Mouse (Mus musculus) heart, embryonic 11.5 days (tissue): Measurements from ENCODE around the gene Palld. TPM values are rescaled to one million over a fixed set of nuclear protein-coding genes. Genes with fewer than 3 reads are reported as not detected.
A peak's percentile ranks its signal among the peaks of the same experiment; 100 is the strongest.

Source experiments
- ATAC-seq: fragments of 200-750 bp; cut with Nextera tagmentation; replicated peaks from 2 replicates; pipeline ENCODE4 v1.8.0; 2017; ENCODE audit warnings: moderate library complexity; ENCODE audit not compliant: insufficient number of reproducible peaks, low FRiP score, low TSS enrichment
- H3K27ac ChIP-seq: fragments of 300-500 bp; sonication (generic); 2 replicates; pipeline ENCODE4 v1.5.1; 2014; ENCODE audit warnings: mild to moderate bottlenecking, low read depth, low read length
- H3K27me3 ChIP-seq: fragments of 300-500 bp; sonication (generic); 2 replicates; pipeline ENCODE4 v1.6.1; 2014; ENCODE audit warnings: mild to moderate bottlenecking, low read length, mixed read lengths; ENCODE audit not compliant: control insufficient read depth, insufficient read depth
- H3K36me3 ChIP-seq: fragments of 300-500 bp; sonication (generic); 2 replicates; pipeline ENCODE4 v1.6.1; 2014; ENCODE audit warnings: mild to moderate bottlenecking, low read length, moderate library complexity, mixed read lengths; ENCODE audit not compliant: control insufficient read depth, insufficient read depth
- H3K4me1 ChIP-seq: fragments of 300-500 bp; sonication (generic); 2 replicates; pipeline ENCODE4 v1.6.1; 2014; ENCODE audit warnings: low read length; ENCODE audit not compliant: control insufficient read depth, insufficient read depth
- H3K4me2 ChIP-seq: fragments of 300-500 bp; sonication (generic); 2 replicates; pipeline ENCODE4 v1.6.1; 2014; ENCODE audit warnings: mild to moderate bottlenecking, moderate library complexity
- H3K4me3 ChIP-seq: fragments of 300-500 bp; sonication (generic); 2 replicates; pipeline ENCODE4 v1.5.1; 2014; ENCODE audit warnings: low read depth, low read length
- H3K9ac ChIP-seq: fragments of 300-500 bp; sonication (generic); 2 replicates; pipeline ENCODE4 v1.6.1; 2014; ENCODE audit warnings: mild to moderate bottlenecking, low read depth, low read length, moderate library complexity
- H3K9me3 ChIP-seq: fragments of 300-500 bp; sonication (generic); replicated peaks from 2 replicates; pipeline ENCODE4 v1.6.1; 2016; ENCODE audit warnings: low read length; ENCODE audit not compliant: control insufficient read depth
- WGBS: fragments of 180-500 bp; shearing (Covaris S2); extraction: QIAGEN DNeasy Blood & Tissue Kit; methylation state at CpG from one replicate; pipeline ENCODE4 v1.1.7; 2014; ENCODE audit not compliant: insufficient replicate concordance; 5-methylcytosine and 5-hydroxymethylcytosine counted together
- polyA plus RNA-seq: library from polyadenylated mRNA; unstranded; fragments of >200 nt; fragmentation: Nextera tagmentation; extraction: Ambion mirVana; gene quantifications from 2 replicates; pipeline ENCODE4 v1.2.1, GENCODE M21; 2014

The Palld gene
- polyA plus RNA-seq, 1 experiment from 2014 or later, result 157 TPM

- Histone ChIP-seq H3K36me3 (peaks cover 13% of the 10 kb centered on the region), H3K4me2 (no peak overlapping the region), H3K9ac (no peak overlapping the region), H3K4me3 (no peak overlapping the region), H3K4me1 (peaks cover 10% of the 10 kb centered on the region; the same call in 1 of the 2 replicates), H3K27ac (no peak overlapping the region), H3K27me3 (no peaks in the 10 kb centered on the region), H3K9me3 (no peaks in the 10 kb centered on the region)
- ATAC-seq, result 0 out of 2 replicates have a peak, but pooled peaks have one; percentile 15
- WGBS, result 60% methylated on average over 9 of the region's 9 CpGs
Measured at GRCm38 (mm10) chr8:61700932-61701681, 201.4 kb downstream of the Palld start.

- Histone ChIP-seq H3K9me3 (no peaks in the 10 kb centered on the region), H3K4me1 (peaks cover 10% of the 10 kb centered on the region; the same call in 1 of the 2 replicates), H3K27ac (no peak overlapping the region), H3K9ac (no peak overlapping the region), H3K4me2 (no peak overlapping the region), H3K36me3 (peaks cover 13% of the 10 kb centered on the region), H3K4me3 (no peak overlapping the region), H3K27me3 (no peaks in the 10 kb centered on the region)
- 94% methylated on average over 1 of the region's 1 CpGs for WGBS
- ATAC-seq, result 0 out of 2 replicates have a peak, but pooled peaks have one; percentile 15
Measured at GRCm38 (mm10) chr8:61700298-61700697, 202.2 kb downstream of the Palld start.

- Histone ChIP-seq H3K9me3 (no peaks in the 10 kb centered on the region), H3K4me3 (no peak overlapping the region), H3K9ac (no peak overlapping the region), H3K27me3 (no peaks in the 10 kb centered on the region), H3K4me1 (peaks cover 10% of the 10 kb centered on the region; the same call in 1 of the 2 replicates), H3K36me3 (peaks cover 13% of the 10 kb centered on the region), H3K27ac (no peak overlapping the region), H3K4me2 (no peak overlapping the region)
- ATAC-seq, result no peak
- 77% methylated on average over 2 of the region's 2 CpGs for WGBS
Measured at GRCm38 (mm10) chr8:61698959-61699358, 203.5 kb downstream of the Palld start.

- H3K36me3 ChIP-seq, result peaks cover 13% of the 10 kb centered on the region
- no peak for ATAC-seq
- no peaks in the 10 kb centered on the region for H3K27me3 ChIP-seq
- H3K4me3 ChIP-seq, result no peak overlapping the region
- WGBS, result 77% methylated on average over 7 of the region's 7 CpGs
- H3K9ac ChIP-seq, result no peak overlapping the region
- H3K4me2 ChIP-seq, result no peak overlapping the region
- H3K9me3 ChIP-seq, result no peaks in the 10 kb centered on the region
- H3K4me1 ChIP-seq, result peaks cover 10% of the 10 kb centered on the region; the same call in 1 of the 2 replicates
- peak overlapping the region; percentile 55; the same call in 1 of the 2 replicates for H3K27ac ChIP-seq
Measured at GRCm38 (mm10) chr8:61697728-61698385, 204.6 kb downstream of the Palld start.

GRCm38 (mm10) chr8:61696846-61697455 is 205.5 kb downstream of the Palld start:
- H3K9ac ChIP-seq, result no peak overlapping the region
- H3K4me1 ChIP-seq, result peaks cover 10% of the 10 kb centered on the region; the same call in 1 of the 2 replicates
- peaks cover 8% of the 10 kb centered on the region for H3K36me3 ChIP-seq
- H3K4me2 ChIP-seq, result no peak overlapping the region
- WGBS, result 73% methylated on average over 2 of the region's 2 CpGs
- no peak for ATAC-seq
- no peak overlapping the region for H3K4me3 ChIP-seq
- H3K9me3 ChIP-seq, result no peaks in the 10 kb centered on the region
- H3K27ac ChIP-seq, result no peak overlapping the region
- H3K27me3 ChIP-seq, result no peaks in the 10 kb centered on the region

- H3K36me3 ChIP-seq, result no peaks in the 10 kb centered on the region
- no peak overlapping the region for H3K27ac ChIP-seq
- no peak for ATAC-seq
- 18% methylated on average over 1 of the region's 1 CpGs for WGBS
- no peak overlapping the region for H3K4me2 ChIP-seq
- no peak overlapping the region for H3K9ac ChIP-seq
- no peak overlapping the region for H3K4me3 ChIP-seq
- H3K27me3 ChIP-seq, result no peaks in the 10 kb centered on the region
- no peaks in the 10 kb centered on the region for H3K9me3 ChIP-seq
- 0 out of 2 replicates have a peak, but pooled peaks cover 7% of the 10 kb centered on the region for H3K4me1 ChIP-seq
Measured at GRCm38 (mm10) chr8:61695416-61695815, 207.1 kb downstream of the Palld start.

- Histone ChIP-seq H3K27me3 (no peaks in the 10 kb centered on the region), H3K9me3 (no peaks in the 10 kb centered on the region), H3K9ac (no peak overlapping the region), H3K27ac (no peak overlapping the region), H3K36me3 (no peaks in the 10 kb centered on the region), H3K4me2 (no peak overlapping the region), H3K4me1 (0 out of 2 replicates have a peak, but pooled peaks cover 3% of the 10 kb centered on the region), H3K4me3 (no peak overlapping the region)
- no peak for ATAC-seq
- 82% methylated on average over 4 of the region's 4 CpGs for WGBS
Measured at GRCm38 (mm10) chr8:61692866-61693265, 209.6 kb downstream of the Palld start.

GRCm38 (mm10) chr8:61692129-61692528 is 210.4 kb downstream of the Palld start:
- Histone ChIP-seq H3K4me1 (0 out of 2 replicates have a peak, but pooled peaks cover 2% of the 10 kb centered on the region), H3K36me3 (no peaks in the 10 kb centered on the region; the same call in 1 of the 2 replicates), H3K27ac (no peak overlapping the region), H3K4me2 (no peak overlapping the region), H3K27me3 (no peaks in the 10 kb centered on the region), H3K9me3 (no peaks in the 10 kb centered on the region), H3K4me3 (no peak overlapping the region), H3K9ac (no peak overlapping the region)
- WGBS, result 82% methylated on average over 3 of the region's 3 CpGs
- no peak for ATAC-seq
